Mouse (Mus musculus): ENCODE results near the gene Col8a2. TPM values are rescaled to one million over a fixed set of nuclear protein-coding genes. Genes with fewer than 3 reads are reported as not detected.

The Col8a2 gene
- total RNA-seq, 1 experiment from 2014 or later, result not detected

GRCm38 (mm10) chr4:126259063-126259462 lies 27.5 kb upstream of the Col8a2 start:
- no peak for ATAC-seq (ENCODE audit: extremely low read depth, insufficient number of reproducible peaks, low FRiP score, poor library complexity, severe bottlenecking)

GRCm38 (mm10) chr4:126259523-126260160 lies 27.0 kb upstream of the Col8a2 start:
- ATAC-seq (ENCODE audit: extremely low read depth, insufficient number of reproducible peaks, low FRiP score, poor library complexity, severe bottlenecking), result peak; percentile 16

- ATAC-seq (ENCODE audit: extremely low read depth, insufficient number of reproducible peaks, low FRiP score, poor library complexity, severe bottlenecking), result peak; percentile 21; the same call in 1 of the 2 replicates
Observed at GRCm38 (mm10) chr4:126260520-126261201, 25.9 kb upstream of the Col8a2 start.

- no peak for ATAC-seq (ENCODE audit: extremely low read depth, insufficient number of reproducible peaks, low FRiP score, poor library complexity, severe bottlenecking)
Observed at GRCm38 (mm10) chr4:126261266-126261665, 25.3 kb upstream of the Col8a2 start.

GRCm38 (mm10) chr4:126261675-126262074 lies 24.9 kb upstream of the Col8a2 start:
- no peak for ATAC-seq (ENCODE audit: extremely low read depth, insufficient number of reproducible peaks, low FRiP score, poor library complexity, severe bottlenecking)

- ATAC-seq (ENCODE audit: extremely low read depth, insufficient number of reproducible peaks, low FRiP score, poor library complexity, severe bottlenecking), result peak; percentile 92
Observed at GRCm38 (mm10) chr4:126262119-126262807, 24.3 kb upstream of the Col8a2 start, which contains the start of gene Trappc3. Trappc3 (plus strand) TSS chr4:126262325.

- ATAC-seq (ENCODE audit: extremely low read depth, insufficient number of reproducible peaks, low FRiP score, poor library complexity, severe bottlenecking), result no peak
Observed at GRCm38 (mm10) chr4:126269292-126269691, 17.3 kb upstream of the Col8a2 start.

GRCm38 (mm10) chr4:126273753-126274152 lies 12.8 kb upstream of the Col8a2 start:
- no peak for ATAC-seq (ENCODE audit: extremely low read depth, insufficient number of reproducible peaks, low FRiP score, poor library complexity, severe bottlenecking)

- ATAC-seq (ENCODE audit: extremely low read depth, insufficient number of reproducible peaks, low FRiP score, poor library complexity, severe bottlenecking), result no peak
Observed at GRCm38 (mm10) chr4:126275081-126275480, 11.5 kb upstream of the Col8a2 start.

- no peak for ATAC-seq (ENCODE audit: extremely low read depth, insufficient number of reproducible peaks, low FRiP score, poor library complexity, severe bottlenecking)
Observed at GRCm38 (mm10) chr4:126275681-126276131, 10.9 kb upstream of the Col8a2 start.

- ATAC-seq (ENCODE audit: extremely low read depth, insufficient number of reproducible peaks, low FRiP score, poor library complexity, severe bottlenecking), result peak; percentile 47; the same call in 1 of the 2 replicates
Observed at GRCm38 (mm10) chr4:126277906-126278564, 8.6 kb upstream of the Col8a2 start.

- ATAC-seq (ENCODE audit: extremely low read depth, insufficient number of reproducible peaks, low FRiP score, poor library complexity, severe bottlenecking), result no peak
Observed at GRCm38 (mm10) chr4:126278565-126278915, 8.1 kb upstream of the Col8a2 start.

- ATAC-seq (ENCODE audit: extremely low read depth, insufficient number of reproducible peaks, low FRiP score, poor library complexity, severe bottlenecking), result no peak
Observed at GRCm38 (mm10) chr4:126278961-126279360, 7.6 kb upstream of the Col8a2 start.

GRCm38 (mm10) chr4:126281706-126282105 lies 4.9 kb upstream of the Col8a2 start:
- no peak for ATAC-seq (ENCODE audit: extremely low read depth, insufficient number of reproducible peaks, low FRiP score, poor library complexity, severe bottlenecking)

- ATAC-seq (ENCODE audit: extremely low read depth, insufficient number of reproducible peaks, low FRiP score, poor library complexity, severe bottlenecking), result no peak
Observed at GRCm38 (mm10) chr4:126283582-126283981, 3.0 kb upstream of the Col8a2 start.

- no peak for ATAC-seq (ENCODE audit: extremely low read depth, insufficient number of reproducible peaks, low FRiP score, poor library complexity, severe bottlenecking)
Observed at GRCm38 (mm10) chr4:126287302-126287995, 856 bp downstream of the Col8a2 start.

GRCm38 (mm10) chr4:126288085-126288666 lies 1.6 kb downstream of the Col8a2 start:
- ATAC-seq (ENCODE audit: extremely low read depth, insufficient number of reproducible peaks, low FRiP score, poor library complexity, severe bottlenecking), result no peak

GRCm38 (mm10) chr4:126290314-126290713 lies 3.7 kb downstream of the Col8a2 start:
- ATAC-seq (ENCODE audit: extremely low read depth, insufficient number of reproducible peaks, low FRiP score, poor library complexity, severe bottlenecking), result no peak
